Mouse (Mus musculus) embryonic fibroblast, embryonic 13.5 days (primary cell): Measurements from ENCODE around the gene Pole2. TPM values are rescaled to one million over a fixed set of nuclear protein-coding genes. Genes with fewer than 3 reads are reported as not detected.

Source experiments
- H3K27ac ChIP-seq: 2 replicates; pipeline ENCODE4 v1.5.1; 2012; ENCODE audit warnings: low read length, control low read depth, inconsistent platforms; ENCODE audit not compliant: insufficient read depth
- H3K4me1 ChIP-seq: 2 replicates; pipeline ENCODE4 v1.6.1; 2011; ENCODE audit warnings: low read length; ENCODE audit not compliant: control insufficient read depth, insufficient read depth
- H3K4me3 ChIP-seq: 2 replicates; pipeline ENCODE4 v1.5.1; 2011; ENCODE audit warnings: mild to moderate bottlenecking, control low read depth, low read length; ENCODE audit not compliant: insufficient read depth
- CTCF ChIP-seq: IDR thresholded peaks from 2 replicates; pipeline ENCODE4 v1.5.1; 2011; ENCODE audit warnings: mild to moderate bottlenecking, control low read depth, low read length, moderate library complexity, borderline replicate concordance; ENCODE audit not compliant: insufficient read depth
- POLR2A ChIP-seq: IDR thresholded peaks from 2 replicates; pipeline ENCODE4 v1.6.1; 2011; ENCODE audit warnings: low read depth, mild to moderate bottlenecking, control low read depth, low read length, moderate library complexity
- polyA plus RNA-seq: library from polyadenylated mRNA; stranded (reverse); fragments of >200 nt; gene quantifications from 2 replicates; pipeline ENCODE4 v1.2.4, GENCODE M21; 2011; ENCODE audit warnings: low read depth; ENCODE audit not compliant: missing spikeins, insufficient read length

Pole2 gene
- polyA plus RNA-seq, 1 experiment: 11.9 TPM

GRCm38 (mm10) chr12:69241405-69241770 is 13.4 kb upstream of the Pole2 start:
- Histone ChIP-seq H3K4me3 (peak overlapping the region; percentile 69), H3K4me1 (no peaks in the 10 kb centered on the region; the same call in none of the 2 replicates), H3K27ac (peak overlapping the region; percentile 6)
- no peak for TF ChIP-seq CTCF
- no peak for TF ChIP-seq POLR2A

DNA sequence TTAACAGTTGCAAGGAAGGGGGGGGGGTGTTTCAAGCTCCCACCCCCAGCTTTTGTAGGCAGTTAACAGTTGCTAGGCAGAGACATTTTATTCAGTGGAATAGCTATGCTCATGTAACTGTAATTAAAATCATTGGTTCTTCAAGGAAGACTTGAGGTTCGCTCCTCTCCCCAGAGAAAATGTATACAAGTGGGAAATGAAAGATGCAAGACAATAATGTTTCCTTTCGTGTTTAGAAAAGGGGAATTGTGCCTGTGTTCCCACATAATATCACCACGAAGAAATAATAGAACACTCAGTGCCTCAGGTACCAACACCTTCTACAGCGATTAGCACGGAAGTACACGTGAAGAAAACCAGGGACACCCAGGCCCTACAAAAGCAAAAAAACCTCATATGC is 12.9 kb upstream of the Pole2 start, which contains the start of gene Klhdc1:
TSS of gene Klhdc1 (plus strand) at position 301 of the 400 bp plus-strand sequence.
- TF ChIP-seq POLR2A (no peak), CTCF (no peak)
- H3K4me1 ChIP-seq: no peaks in the 10 kb centered on the region; the same call in none of the 2 replicates
- peak within 1 kb of the TSS; percentile 69 for H3K4me3 ChIP-seq
- peak within 1 kb of the TSS; percentile 6 for H3K27ac ChIP-seq

GRCm38 (mm10) chr12:69238284-69238683 is 10.3 kb upstream of the Pole2 start:
- no peak overlapping the region for H3K27ac ChIP-seq
- TF ChIP-seq POLR2A: no peak
- H3K4me3 ChIP-seq: no peak overlapping the region
- H3K4me1 ChIP-seq: no peaks in the 10 kb centered on the region; the same call in none of the 2 replicates

- no peak for TF ChIP-seq CTCF
- no peak for TF ChIP-seq POLR2A
- peak overlapping the region; percentile 44; the same call in 1 of the 2 replicates for H3K27ac ChIP-seq
- no peaks in the 10 kb centered on the region; the same call in none of the 2 replicates for H3K4me1 ChIP-seq
- H3K4me3 ChIP-seq: no peak overlapping the region
Observed at GRCm38 (mm10) chr12:69235782-69236181, 7.8 kb upstream of the Pole2 start.

DNA sequence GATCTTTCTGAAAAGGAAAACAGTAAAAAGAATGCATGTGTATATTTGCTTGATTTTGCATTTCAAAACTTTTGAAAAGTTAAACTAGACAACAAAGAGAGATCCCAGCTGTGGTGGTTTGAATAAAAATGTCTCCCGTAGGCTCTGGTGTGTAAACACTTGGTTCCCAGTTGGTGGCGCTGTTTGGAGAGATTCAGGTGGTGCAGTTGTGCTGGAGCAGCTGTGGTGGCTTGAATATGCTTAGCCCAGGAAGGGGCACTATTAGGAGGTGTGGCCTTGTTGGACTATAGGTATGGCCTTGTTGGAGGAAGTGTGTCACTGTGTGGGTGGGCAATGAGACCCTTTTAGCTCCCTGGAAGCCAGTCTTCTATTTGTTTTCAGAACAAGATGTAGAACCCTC is 1.3 kb upstream of the Pole2 start:
- Histone ChIP-seq H3K4me3 (no peak overlapping the region), H3K27ac (no peak overlapping the region), H3K4me1 (no peaks in the 10 kb centered on the region)
- TF ChIP-seq POLR2A: no peak
- no peak for TF ChIP-seq CTCF

- Histone ChIP-seq H3K4me3 (no peak overlapping the region), H3K4me1 (no peaks in the 10 kb centered on the region), H3K27ac (no peak overlapping the region)
- TF ChIP-seq POLR2A (no peak), CTCF (no peak)
Observed at GRCm38 (mm10) chr12:69220613-69221277, 7.2 kb downstream of the Pole2 start.

- Histone ChIP-seq H3K4me1 (peaks cover 2% of the 10 kb centered on the region; the same call in 1 of the 2 replicates), H3K27ac (no peak overlapping the region), H3K4me3 (no peak overlapping the region)
- TF ChIP-seq POLR2A (no peak), CTCF (no peak)
Observed at GRCm38 (mm10) chr12:69216587-69216986, 11.4 kb downstream of the Pole2 start.

- Histone ChIP-seq H3K4me1 (peaks cover 2% of the 10 kb centered on the region; the same call in 1 of the 2 replicates), H3K27ac (peak overlapping the region; percentile 57; the same call in 1 of the 2 replicates), H3K4me3 (no peak overlapping the region)
- TF ChIP-seq CTCF (no peak), POLR2A (no peak)
Observed at GRCm38 (mm10) chr12:69215000-69215785, 12.8 kb downstream of the Pole2 start.

GRCm38 (mm10) chr12:69214393-69214792 is 13.6 kb downstream of the Pole2 start:
- Histone ChIP-seq H3K4me1 (peaks cover 2% of the 10 kb centered on the region; the same call in 1 of the 2 replicates), H3K27ac (no peak overlapping the region), H3K4me3 (no peak overlapping the region)
- TF ChIP-seq CTCF: no peak
- no peak for TF ChIP-seq POLR2A

DNA sequence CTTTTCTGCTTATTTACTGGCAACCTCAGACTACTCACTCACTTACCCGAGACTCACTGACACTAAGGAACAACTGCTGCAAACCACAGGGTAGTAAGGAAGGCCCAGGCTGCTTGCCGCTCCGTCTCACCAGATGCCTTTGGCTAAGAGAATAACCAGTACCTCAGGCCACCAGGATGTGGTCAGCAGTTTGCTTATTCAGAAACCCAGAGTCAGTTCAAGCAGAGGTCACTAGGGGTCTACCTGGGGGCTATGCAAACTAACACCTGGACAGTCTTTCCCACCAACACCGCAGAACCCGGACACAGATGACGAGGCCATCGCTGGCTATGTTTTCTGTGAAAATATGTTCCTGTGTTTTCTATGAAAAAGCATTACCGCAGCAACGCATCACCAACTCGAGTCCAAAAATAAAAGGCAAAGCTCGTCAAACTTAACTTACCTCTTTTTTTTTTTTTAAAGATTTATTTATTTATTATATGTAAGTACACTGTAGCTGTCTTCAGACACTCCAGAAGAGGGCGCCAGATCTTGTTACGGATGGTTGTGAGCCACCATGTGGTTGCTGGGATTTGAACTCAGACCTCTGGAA is 14.7 kb downstream of the Pole2 start:
- H3K4me3 ChIP-seq: no peak overlapping the region
- no peak for TF ChIP-seq POLR2A
- TF ChIP-seq CTCF: no peak
- no peak overlapping the region for H3K27ac ChIP-seq
- H3K4me1 ChIP-seq: peaks cover 2% of the 10 kb centered on the region; the same call in 1 of the 2 replicates
